ENCODE assay signal across 9 mouse cellular contexts in the genomic region with DNA sequence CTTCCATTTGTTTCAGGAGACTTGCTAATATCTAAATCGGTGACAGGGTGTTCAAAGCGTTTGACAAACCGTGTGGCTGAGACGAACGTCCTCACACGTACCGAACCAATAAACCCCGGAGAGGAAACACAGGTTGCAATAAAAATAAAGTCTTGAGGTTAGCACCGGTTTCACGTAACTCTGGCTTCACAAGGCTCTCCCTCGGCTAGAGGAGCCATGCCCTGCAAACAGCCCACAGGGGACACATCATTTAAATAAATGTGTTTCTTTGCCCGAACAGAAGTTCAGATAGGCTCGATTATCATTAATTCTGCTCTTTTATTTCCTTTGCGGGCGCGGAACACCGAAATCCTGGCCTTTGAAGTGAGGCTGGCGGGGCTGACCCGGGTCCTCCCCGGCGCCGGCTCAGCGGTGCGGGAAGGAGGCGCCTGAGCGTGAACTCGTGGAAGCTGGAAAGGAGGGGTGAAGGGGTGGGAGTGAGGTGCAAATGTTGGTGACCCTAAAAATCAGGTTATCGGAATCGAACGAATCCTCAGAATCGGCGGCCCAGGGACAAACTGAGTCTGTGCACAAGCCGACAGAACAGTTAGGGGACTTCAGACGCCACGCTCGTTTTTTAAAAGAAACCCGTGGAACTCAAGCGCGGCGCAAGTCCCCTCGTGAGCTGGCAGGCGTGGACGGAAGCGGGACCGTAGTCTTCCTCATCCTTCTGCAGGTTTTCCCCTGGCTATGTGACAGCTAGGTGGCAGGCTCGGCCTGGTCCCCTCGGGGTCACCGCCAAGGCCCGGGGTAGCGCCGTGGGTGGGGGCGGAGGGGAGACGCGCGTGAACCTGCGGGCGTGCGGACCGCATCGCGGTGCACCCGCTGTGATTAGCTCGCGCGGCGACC. TPM values are rescaled to one million over a fixed set of nuclear protein-coding genes. Genes with fewer than 3 reads are reported as not detected.
DNase-seq lines count a peak whose midpoint lies in the region; ATAC-seq and TF ChIP-seq lines count a peak whose summit lies in the region.
"Had no signal": no experiment of that assay in that cellular context is flagged by ENCODE, and none has a peak within 500 bp of the region (broad histone marks: within the 10 kb centered on the region; RNA-seq: fewer than 3 reads in every experiment).

No protein-coding gene starts in this region.

- peaks cover 35% of the 10 kb centered on the region for H3K27me3 ChIP-seq in forebrain, postnatal 0 days (ENCODE audit: insufficient read depth, low read length)
- peaks cover 60% of the 10 kb centered on the region for H3K27me3 ChIP-seq in intestine, embryonic 14.5 days (replicated peaks; ENCODE audit: control insufficient read depth, insufficient read depth, low read length)
- peaks cover 71% of the 10 kb centered on the region for H3K27me3 ChIP-seq in liver, postnatal 0 days (ENCODE audit: insufficient read depth, low read length)
- H3K27me3 ChIP-seq in splenic B cell, adult 2 months (ENCODE audit: control insufficient read depth, insufficient read depth, low read length, poor library complexity, severe bottlenecking), result peaks cover 4% of the 10 kb centered on the region; the same call in 1 of the 2 replicates

- WGBS in forebrain, postnatal 0 days, result 2% methylated on average over 65 of the region's 66 CpGs
- WGBS in intestine, embryonic 14.5 days, result 1% methylated on average over 63 of the region's 66 CpGs
- WGBS in liver, postnatal 0 days (ENCODE audit: insufficient replicate concordance), result 2% methylated on average over 62 of the region's 66 CpGs

- H3K4me2 ChIP-seq in forebrain, postnatal 0 days (ENCODE audit: low read depth), result peak overlapping the region; percentile 66
- peak overlapping the region; percentile 97 for H3K4me2 ChIP-seq in intestine, embryonic 14.5 days (ENCODE audit: low read length)
- peak overlapping the region; percentile 78 for H3K4me2 ChIP-seq in liver, postnatal 0 days (ENCODE audit: low read depth, low read length)

- H3K4me3 ChIP-seq in cortical plate, adult 2 months (ENCODE audit: insufficient read depth, low read length), result 0 out of 2 replicates have a peak overlapping the region, but pooled peaks have one; percentile 10
- H3K4me3 ChIP-seq in forebrain, postnatal 0 days (ENCODE audit: low read depth, low read length), result peak overlapping the region; percentile 39
- peak overlapping the region; percentile 55 for H3K4me3 ChIP-seq in intestine, embryonic 14.5 days (ENCODE audit: low read depth, low read length)
- H3K4me3 ChIP-seq in liver, postnatal 0 days (ENCODE audit: low read depth, low read length), result peak overlapping the region; percentile 50
- H3K4me3 ChIP-seq: myocyte had no signal

- TF ChIP-seq CTCF in cortical plate, adult 2 months (IDR thresholded peaks at IDR 0.05; ENCODE audit: extremely low read depth, insufficient read depth, low read length), result no peak
- TF ChIP-seq CTCF in forebrain, postnatal 0 days (IDR thresholded peaks at IDR 0.05; ENCODE audit: low read depth), result 0 out of 2 replicates have a peak, but pooled peaks have one; percentile 8
- TF ChIP-seq CTCF in liver, postnatal 0 days (IDR thresholded peaks at IDR 0.05; ENCODE audit: low read depth), result peak; percentile 21; the same call in 1 of the 2 replicates

- no peaks in the 10 kb centered on the region for H3K36me3 ChIP-seq in forebrain, postnatal 0 days (ENCODE audit: insufficient read depth)
- no peaks in the 10 kb centered on the region for H3K36me3 ChIP-seq in intestine, embryonic 14.5 days (ENCODE audit: control insufficient read depth, insufficient read depth, low read length)
- H3K36me3 ChIP-seq in liver, postnatal 0 days (replicated peaks; ENCODE audit: insufficient read depth, low read length), result no peaks in the 10 kb centered on the region
- no peaks in the 10 kb centered on the region for H3K36me3 ChIP-seq in splenic B cell, adult 2 months (ENCODE audit: control insufficient read depth, insufficient read depth, low read length, poor library complexity, severe bottlenecking)

- TF ChIP-seq POLR2A in cortical plate, adult 2 months (IDR thresholded peaks at IDR 0.05; ENCODE audit: extremely low read depth, insufficient read depth, low read length), result no peak

- no peak overlapping the region for H3K27ac ChIP-seq in cortical plate, adult 2 months (ENCODE audit: insufficient read depth, low read length)
- H3K27ac ChIP-seq in forebrain, postnatal 0 days (ENCODE audit: low read depth, low read length), result no peak overlapping the region
- no peak overlapping the region for H3K27ac ChIP-seq in intestine, embryonic 14.5 days (ENCODE audit: low read depth)
- no peak overlapping the region for H3K27ac ChIP-seq in liver, postnatal 0 days (ENCODE audit: low read depth)

- TF ChIP-seq EP300 in liver, postnatal 0 days (IDR thresholded peaks at IDR 0.05; ENCODE audit: low read depth), result no peak

- H3K9me3 ChIP-seq in forebrain, postnatal 0 days (ENCODE audit: low read length), result no peaks in the 10 kb centered on the region
- H3K9me3 ChIP-seq in intestine, embryonic 14.5 days (ENCODE audit: control insufficient read depth, low read length), result no peaks in the 10 kb centered on the region
- no peaks in the 10 kb centered on the region for H3K9me3 ChIP-seq in liver, postnatal 0 days (ENCODE audit: low read length)

- no peak overlapping the region for H3K9ac ChIP-seq in forebrain, postnatal 0 days
- peak overlapping the region; percentile 50 for H3K9ac ChIP-seq in intestine, embryonic 14.5 days (ENCODE audit: low read length)
- H3K9ac ChIP-seq in liver, postnatal 0 days (replicated peaks), result no peak overlapping the region

- peak; percentile 29 for DNase-seq in ovary, postnatal 36 days (ENCODE audit: low spot score)
- no peak for DNase-seq in ovary, adult 18-20 months (ENCODE audit: low spot score)
- peak; percentile 85 for DNase-seq in forebrain, postnatal 0 days
- DNase-seq in intestine, embryonic 14.5 days (ENCODE audit: low spot score), result no peak
- DNase-seq in liver, postnatal 0 days, result peak; percentile 30
- peak; percentile 56 for DNase-seq in splenic B cell, adult 2 months (ENCODE audit: low read depth, low spot score)
- DNase-seq in right cerebral cortex, postnatal 10 days (ENCODE audit: low spot score in 2 of 2), result no peak

- no peaks in the 10 kb centered on the region for H3K4me1 ChIP-seq in cortical plate, adult 2 months (ENCODE audit: control insufficient read depth, insufficient read depth, low read length)
- H3K4me1 ChIP-seq in forebrain, postnatal 0 days (ENCODE audit: insufficient read depth), result peaks cover 6% of the 10 kb centered on the region; the same call in 1 of the 2 replicates
- peaks cover 9% of the 10 kb centered on the region; the same call in 1 of the 2 replicates for H3K4me1 ChIP-seq in intestine, embryonic 14.5 days (replicated peaks; ENCODE audit: control insufficient read depth, insufficient read depth, low read length)
- H3K4me1 ChIP-seq in liver, postnatal 0 days (ENCODE audit: insufficient read depth), result peaks cover 12% of the 10 kb centered on the region; the same call in 1 of the 2 replicates

- no peak for ATAC-seq in forebrain, postnatal 0 days
- ATAC-seq in intestine, embryonic 14.5 days (replicated peaks; ENCODE audit: low FRiP score, low TSS enrichment, low read depth), result no peak
- ATAC-seq in liver, postnatal 0 days, result 0 out of 2 replicates have a peak, but pooled peaks have one; percentile 7

RNA-seq across cellular contexts. Expression of gene Shisa3, which starts 0.5 kb away (rescaled TPM):
- polyA plus RNA-seq in cortical plate, adult 2 months (2012; rRNA removed), result 0.85 and 1.0 TPM in 2 replicates
- 1.4 and 1.9 TPM in 2 replicates for total RNA-seq in forebrain, postnatal 0 days (2014; rRNA removed)
- 0.62 and 0.65 TPM in 2 replicates for polyA plus RNA-seq in forebrain, postnatal 0 days (2015; fragmentation: Nextera tagmentation; extraction: Ambion mirVana)
- polyA plus RNA-seq in intestine, embryonic 14.5 days (2014; fragmentation: Nextera tagmentation; extraction: Ambion mirVana), result 15.2 and 17.1 TPM in 2 replicates
- polyA plus RNA-seq in liver, postnatal 0 days (2015; fragmentation: Nextera tagmentation; extraction: Ambion mirVana), result 0.31 and 0.32 TPM in 2 replicates
- polyA plus RNA-seq: myocyte had no signal

Comparison
In these comparisons a context has a peak if more than half of its experiments do, and no peak if none do; other contexts are left out.
1. DNase-seq: peak in ovary, postnatal 36 days (single experiment), forebrain, postnatal 0 days (single experiment), liver, postnatal 0 days (single experiment) and splenic B cell, adult 2 months (single experiment); none in ovary, adult 18-20 months (single experiment), intestine, embryonic 14.5 days (single experiment) and right cerebral cortex, postnatal 10 days (0 of 2).
2. Peak in every context shown above with its lines, with median percentiles within 50 percentile points of each other: H3K4me3 ChIP-seq and H3K4me2 ChIP-seq.